Mouse (Mus musculus) thymus, postnatal 4 days (tissue): ENCODE measurements around the gene A930017K11Rik.
A peak's percentile ranks its signal among the peaks of the same experiment; 100 is the strongest.

Experiments
- DNase-seq: peaks from one replicate; pipeline ENCODE4 v3.0.0; 2021

A930017K11Rik gene

GRCm38 (mm10) chr17:25958771-25959494, 6.6 kb upstream of the A930017K11Rik start:
- DNase-seq: no peak

DNA sequence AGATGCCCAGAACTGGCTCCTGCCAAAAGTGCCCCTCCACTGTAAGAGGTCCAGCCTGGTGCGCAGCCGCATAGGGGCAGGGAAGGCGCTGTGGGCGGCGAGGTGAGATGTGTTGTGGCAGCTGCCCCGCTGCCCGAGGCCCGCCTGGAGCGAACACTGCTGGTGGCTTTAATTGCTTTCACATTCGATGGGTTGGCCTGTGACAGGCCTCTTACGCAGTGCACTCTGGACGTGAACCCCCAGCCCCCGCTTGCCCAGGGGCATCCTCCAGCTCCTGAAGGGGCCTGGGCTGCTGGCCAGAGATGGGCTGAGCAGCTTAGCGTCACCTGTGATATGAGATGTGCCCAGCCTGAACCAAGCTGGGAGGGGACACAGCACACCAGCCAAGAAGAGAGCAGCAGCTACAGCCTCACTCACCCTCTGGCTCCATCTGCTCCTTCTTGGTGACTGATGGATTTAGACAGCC, 5.3 kb upstream of the A930017K11Rik start:
- DNase-seq: no peak

- no peak for DNase-seq
Measured at GRCm38 (mm10) chr17:25956631-25957030, 4.3 kb upstream of the A930017K11Rik start.

GRCm38 (mm10) chr17:25956201-25956600, 3.8 kb upstream of the A930017K11Rik start:
- no peak for DNase-seq

DNA sequence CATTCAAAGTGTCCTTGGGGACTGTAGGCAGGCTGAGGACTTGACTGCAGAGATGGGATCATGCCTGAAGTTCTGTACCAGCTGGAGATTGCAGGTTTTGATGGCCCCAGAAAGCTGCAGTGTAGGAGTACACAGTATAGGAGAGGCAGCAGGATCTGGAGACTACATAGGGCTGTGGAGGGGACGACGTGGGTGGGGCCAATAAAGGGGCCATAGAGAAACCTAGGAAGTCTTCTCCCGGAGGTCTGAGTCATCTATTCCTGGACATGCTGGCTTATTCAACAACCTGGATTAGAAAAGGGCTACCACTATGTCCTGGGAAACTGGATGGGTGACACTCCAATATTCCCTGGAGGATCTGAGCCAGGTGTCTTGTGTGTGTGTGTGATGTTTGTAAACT, 3.4 kb upstream of the A930017K11Rik start:
- no peak for DNase-seq

- no peak for DNase-seq
Measured at GRCm38 (mm10) chr17:25954671-25955070, 2.3 kb upstream of the A930017K11Rik start.

GRCm38 (mm10) chr17:25953161-25953560, 796 bp upstream of the A930017K11Rik start:
- no peak for DNase-seq

GRCm38 (mm10) chr17:25951225-25951802, 1.1 kb downstream of the A930017K11Rik start:
- peak; percentile 14 for DNase-seq

DNA sequence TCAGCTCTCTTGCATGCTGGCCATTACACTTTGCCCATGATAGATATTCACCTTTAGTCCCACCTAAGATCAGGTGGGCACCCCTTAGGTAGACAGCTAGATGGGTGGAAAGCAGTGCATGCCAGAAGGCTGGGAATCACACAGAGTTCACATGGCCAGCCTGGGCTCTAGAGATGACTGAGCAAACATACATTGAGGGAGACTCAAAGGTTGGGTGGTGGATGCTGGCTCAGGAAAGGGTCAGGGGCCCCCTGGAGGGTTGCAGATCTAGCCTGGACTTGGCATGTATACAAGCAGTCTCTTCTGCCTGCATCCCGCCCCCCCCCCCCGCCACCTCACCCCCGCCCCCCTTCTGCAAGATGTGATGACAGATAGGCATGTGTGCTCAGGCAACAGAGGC, 1.7 kb downstream of the A930017K11Rik start:
- DNase-seq: no peak

DNA sequence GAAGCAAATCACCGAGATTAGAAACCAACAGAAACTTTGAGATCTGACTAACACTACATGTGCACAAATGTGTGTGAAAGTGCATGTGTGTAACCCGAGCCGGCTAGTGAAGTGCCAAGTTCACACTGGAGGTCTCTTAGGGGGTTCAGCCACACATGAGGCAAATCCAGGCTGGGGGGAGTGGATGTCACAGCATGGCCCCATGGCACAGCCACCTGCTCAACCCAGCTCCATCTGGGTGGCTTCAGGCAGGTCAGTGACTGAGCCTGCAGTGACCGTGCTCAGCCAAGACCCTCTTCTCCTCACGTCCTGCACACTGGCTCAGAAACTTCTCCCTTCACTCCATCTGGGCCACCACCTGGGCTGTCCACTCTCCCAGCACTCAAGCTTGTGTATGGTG, 2.4 kb downstream of the A930017K11Rik start:
- no peak for DNase-seq

GRCm38 (mm10) chr17:25948051-25948450, 4.3 kb downstream of the A930017K11Rik start:
- no peak for DNase-seq

DNA sequence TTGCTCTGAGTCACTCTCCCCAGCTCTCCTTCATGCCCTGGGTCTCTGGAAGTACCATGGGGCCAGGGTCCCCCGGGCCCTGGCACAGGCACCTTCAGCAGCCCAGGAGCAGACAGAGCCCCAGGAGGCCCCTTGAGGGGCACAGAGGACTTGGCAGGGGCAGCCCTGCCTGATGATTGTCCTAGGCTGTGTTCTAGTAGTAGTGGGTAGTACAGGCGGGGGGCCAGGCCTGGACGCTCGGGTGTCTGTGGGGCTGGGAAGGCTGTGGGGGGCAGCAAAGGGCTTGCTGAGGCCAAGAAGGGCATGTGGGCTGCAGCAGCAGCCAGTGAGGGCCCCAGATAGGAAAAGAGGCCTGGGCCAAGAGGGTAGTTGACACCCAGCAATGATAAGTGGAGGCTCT, 4.8 kb downstream of the A930017K11Rik start:
- no peak for DNase-seq

DNA sequence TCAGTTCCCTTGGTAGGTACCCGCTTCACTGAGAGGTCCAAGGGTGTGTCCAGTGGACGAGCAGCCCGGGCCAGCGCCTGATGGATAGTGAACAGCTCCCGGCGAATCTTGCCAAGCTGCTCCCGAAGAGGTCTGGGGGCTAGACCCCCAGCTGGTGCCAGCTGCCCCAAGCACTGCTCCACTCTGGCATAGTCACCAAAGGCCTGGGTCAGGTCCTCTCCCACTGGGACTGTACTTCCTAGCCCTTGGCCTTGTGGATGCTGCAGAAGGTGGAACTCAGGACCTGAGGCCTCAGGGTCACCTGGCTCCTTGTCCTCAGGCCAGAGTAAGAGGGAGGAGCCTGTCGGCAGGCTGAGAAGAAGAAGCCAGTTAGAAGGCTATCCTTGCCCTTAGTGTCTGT, 5.5 kb downstream of the A930017K11Rik start:
- no peak for DNase-seq

DNA sequence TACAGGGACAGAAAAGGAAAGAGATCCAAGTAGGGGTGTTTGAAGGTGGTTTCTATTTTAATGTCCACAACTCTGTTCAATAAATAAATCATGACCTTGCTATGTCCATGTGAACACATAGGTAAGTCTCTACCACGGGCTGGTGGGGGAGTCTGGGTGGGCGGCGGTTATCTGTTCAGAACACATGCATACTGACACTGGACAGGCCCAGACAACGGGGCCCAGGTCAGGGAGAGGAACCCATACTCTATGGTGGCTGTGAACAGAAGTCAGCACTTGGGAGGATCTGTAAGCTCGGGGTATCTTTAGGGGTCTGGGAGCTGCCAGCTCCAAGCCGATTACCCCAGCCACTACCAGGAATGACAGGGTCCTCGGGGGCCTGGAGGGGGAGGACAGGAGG, 6.0 kb downstream of the A930017K11Rik start:
- no peak for DNase-seq

DNA sequence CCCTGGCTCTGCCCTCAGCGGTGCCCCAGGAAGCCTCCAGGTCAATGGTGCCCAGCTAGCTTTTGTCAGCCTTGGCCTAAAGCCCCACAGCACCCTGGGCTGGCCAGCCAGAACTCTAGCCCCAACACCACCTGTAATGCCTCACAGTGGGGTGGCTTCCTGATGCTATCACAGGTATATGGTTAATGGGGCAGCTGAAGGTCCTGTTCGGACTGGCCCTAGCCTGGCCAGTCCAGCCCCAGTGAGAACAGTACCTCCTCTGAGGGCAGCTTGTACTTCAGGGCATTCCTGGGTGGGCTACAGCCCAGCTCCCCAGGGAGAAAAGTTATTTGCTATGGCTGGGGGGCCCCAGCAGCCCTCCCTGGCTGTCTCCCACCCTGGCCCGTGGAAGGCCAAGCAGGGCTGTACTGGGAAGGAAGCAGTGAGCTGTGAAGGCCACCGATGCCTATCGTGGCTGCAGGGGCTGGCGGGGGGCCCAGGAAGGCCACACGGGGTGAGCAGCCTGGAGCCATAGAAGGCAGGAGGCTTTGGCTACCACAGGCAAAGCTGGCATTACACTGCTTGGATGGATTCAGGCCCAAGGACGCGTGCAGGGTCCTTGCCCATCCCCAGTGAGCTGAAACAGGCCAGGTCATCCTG, 6.7 kb downstream of the A930017K11Rik start:
- DNase-seq: no peak

DNA sequence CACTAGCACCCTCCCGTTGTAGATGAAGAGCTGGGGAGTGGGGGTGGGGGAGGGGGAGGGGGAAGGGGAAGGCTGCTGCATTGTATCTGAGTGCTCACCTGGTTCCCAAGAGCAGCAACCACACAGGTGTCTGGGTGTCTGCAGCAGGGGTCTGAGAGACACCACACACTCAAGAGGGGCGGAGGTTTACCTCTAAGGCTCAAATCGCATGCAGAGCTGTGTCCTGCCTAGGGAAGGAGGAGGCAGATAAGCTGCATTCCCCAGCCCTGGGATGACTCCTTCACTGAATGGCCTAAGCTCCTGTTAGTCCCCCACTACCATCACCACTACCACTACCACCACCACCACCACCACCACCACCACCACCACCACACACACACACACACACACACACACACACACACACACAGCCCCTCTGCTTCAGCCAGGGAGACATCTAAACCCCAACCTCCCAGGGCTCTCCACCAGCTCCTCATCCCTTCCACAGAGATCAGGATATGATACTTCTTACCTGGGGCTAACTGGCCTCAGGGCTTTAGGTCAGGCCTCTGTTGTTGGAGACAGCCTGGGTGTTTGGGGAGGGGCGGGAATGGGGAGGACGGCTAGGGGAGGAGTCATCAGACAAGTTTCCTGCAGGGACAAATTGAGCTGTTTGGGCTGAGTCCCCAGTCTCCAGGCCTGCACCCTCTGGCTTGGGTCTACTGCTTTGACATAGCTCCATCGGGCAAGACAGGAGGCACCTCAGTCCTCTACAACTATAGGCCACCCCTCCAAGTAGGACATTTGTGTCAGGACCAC, 7.8 kb downstream of the A930017K11Rik start, which contains the start of the genes Pigq and Nhlrc4:
Pigq (minus strand) TSS at position 571 of the 798 bp plus-strand sequence.
Nhlrc4 (minus strand) TSS at position 596 of the 798 bp plus-strand sequence.
- no peak for DNase-seq

DNA sequence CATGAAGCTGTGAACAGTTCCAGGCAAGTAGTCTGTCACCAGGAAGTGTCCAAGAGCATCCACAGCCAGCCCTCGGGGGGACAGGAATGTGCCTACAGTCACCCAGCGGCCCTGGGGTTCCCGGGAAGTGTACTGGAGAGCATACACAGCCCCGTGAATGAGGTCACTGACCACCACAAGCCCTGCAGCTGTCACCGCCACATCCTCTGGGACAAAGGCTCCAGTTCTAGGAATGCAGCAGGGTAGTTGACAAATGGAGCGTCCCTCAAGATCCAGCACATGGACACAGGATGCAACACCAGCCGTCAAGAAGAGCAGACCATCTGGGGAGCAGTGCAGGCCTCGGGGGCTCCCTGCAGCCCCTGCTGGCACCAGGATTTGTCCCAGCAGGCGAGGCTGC, 8.6 kb downstream of the A930017K11Rik start:
- no peak for DNase-seq

DNA sequence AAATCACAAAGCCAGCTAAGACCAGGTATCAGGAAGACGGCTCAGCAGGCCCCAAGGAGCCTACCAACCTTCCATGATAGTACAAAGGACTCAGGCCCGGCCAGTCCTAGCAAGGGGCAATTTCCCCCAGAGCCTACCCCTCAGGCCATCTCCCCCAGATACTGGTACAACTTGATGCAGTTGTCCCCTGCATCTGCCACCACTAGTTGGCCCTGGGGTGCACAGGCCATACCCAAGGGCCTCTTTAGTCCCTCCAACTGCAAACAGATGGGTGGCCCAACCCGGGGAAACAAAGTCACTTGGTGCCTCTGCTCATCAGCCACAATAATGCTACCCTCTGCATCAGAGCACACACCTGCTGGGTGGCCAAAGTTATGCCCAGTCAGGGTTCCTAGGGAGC, 9.1 kb downstream of the A930017K11Rik start:
- no peak for DNase-seq

DNA sequence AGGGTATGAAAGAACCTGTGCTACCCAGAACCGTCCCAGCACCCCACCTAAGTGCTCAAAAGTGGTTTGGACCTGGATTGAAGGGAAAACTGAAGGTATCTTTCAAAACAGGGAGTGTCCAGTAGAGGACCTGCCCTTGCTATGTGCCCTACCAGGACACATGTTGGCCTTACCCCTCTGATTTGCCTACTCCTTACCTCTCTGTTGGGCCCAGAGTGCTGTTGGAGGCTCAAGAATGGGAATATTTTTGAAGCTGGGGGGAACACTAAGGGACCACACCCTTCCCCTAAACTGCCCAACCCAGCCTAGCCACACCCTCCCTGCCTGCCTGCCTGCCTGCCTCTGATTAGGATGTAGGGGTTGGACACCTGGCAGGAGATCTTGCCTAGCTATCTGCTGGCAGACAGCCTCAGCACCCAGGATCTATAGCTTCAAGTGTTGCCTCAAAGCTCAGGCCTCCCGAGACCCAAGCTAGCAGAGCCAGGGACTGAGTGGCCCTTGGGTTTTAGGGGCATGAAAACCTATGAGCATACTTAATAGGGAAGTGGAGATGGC, 9.7 kb downstream of the A930017K11Rik start:
- DNase-seq: no peak

DNA sequence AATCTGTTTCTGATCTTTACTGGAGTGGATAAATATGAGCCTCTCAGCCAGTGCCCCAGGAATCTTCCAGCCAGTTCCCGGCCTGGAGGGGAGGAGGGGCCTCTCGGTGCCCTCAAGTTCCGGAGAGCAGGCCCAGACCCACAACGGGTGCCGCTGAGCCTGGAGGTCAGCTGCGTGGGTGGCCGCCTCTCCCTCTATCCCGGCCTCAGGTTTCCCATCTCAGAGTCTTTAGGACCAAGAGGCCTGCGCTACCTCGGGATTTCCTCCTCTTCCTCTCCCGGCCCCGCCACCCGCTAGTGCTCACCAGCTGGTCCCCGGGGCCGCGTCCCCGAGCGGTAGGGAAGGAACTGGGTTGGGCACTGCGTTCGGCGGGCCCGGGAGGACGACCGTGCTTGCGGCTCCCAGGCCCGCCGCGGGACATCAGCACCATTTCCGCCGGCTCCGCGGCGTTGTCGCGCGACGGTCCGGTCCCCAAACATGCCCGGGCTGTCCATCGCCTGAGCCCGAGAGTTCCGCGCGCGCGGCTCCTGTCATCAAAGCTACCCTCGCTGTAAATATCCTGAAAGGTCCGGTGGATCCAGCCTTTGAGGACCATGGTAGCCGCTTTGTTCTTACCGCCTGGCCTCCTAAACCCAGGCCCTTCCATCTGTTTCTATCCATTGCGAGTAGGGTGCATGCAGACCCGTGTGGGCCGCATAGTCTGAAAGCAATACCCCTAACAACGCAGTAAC, 10.7 kb downstream of the A930017K11Rik start:
- DNase-seq: peak; percentile 85

DNA sequence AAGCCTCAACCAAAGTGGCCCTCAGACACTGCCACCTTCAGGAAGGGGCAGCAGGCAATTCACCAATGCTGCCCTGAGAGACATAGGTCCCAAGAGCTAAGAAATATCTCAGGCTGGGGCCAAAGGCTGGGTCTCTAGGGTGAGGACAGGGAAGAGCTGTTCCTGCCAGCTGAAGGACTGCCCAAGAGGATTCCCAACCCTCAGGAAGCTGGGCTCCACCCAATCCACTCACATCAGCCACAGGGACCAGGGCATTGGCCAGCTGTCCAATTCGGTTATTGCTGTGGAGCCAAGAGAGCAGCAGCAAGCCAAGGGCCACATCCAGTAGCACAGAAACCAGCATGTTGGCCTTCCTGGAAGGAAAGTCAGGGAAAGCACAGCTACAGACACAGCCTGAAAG, 17.8 kb downstream of the A930017K11Rik start:
- DNase-seq: no peak

DNA sequence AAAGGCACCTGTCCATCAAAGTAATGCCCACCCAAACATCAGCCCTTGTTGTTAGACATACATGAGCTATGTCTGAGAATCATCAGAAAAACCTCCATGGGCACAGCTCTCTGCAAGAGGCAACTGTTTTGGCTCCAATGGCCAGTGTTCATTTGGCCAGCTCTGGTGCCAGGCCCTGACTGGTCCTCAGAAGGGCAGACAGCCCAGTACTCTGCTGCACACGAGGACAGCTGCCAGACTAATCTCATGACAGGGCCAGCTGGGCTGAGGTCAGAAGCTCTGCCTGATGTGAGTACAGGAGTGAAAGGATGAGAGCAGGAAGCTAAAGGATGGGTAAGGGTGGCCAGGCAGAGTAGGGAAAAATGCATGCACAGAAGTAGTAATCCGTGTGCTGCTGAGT, 27.0 kb downstream of the A930017K11Rik start:
- DNase-seq: no peak
